Mouse (Mus musculus) kidney, adult 10 weeks (tissue): ENCODE data around the gene Yipf7. TPM values are rescaled to one million over a fixed set of nuclear protein-coding genes. Genes with fewer than 3 reads are reported as not detected.

Experiments
- polyA plus RNA-seq: library from polyadenylated mRNA; stranded (reverse); fragments of 350-450 nt; fragmentation: Illumina TruSeq; extraction: RNeasy Lipid Tissue Mini Kit (QIAGEN cat#74804); gene quantifications from one replicate; pipeline ENCODE4 v1.2.3, GENCODE M21; 2014; ENCODE audit warnings: low read depth, low replicate concordance

Gene Yipf7
- polyA plus RNA-seq = not detected

GRCm38 (mm10) chr5:69542489-69542888 lies at the start of gene Yipf7:
Gene Yipf7 (minus strand): TSS chr5:69542648.

GRCm38 (mm10) chr5:69591640-69592461 lies 49.4 kb upstream of the Yipf7 start, which contains the start of gene Gnpda2:
Gene Gnpda2 (minus strand): TSS chr5:69592340.

GRCm38 (mm10) chr5:69556628-69557403 lies 14.4 kb upstream of the Yipf7 start, which contains the start of gene Guf1:
Gene Guf1 (plus strand): TSS chr5:69556923.

Other genes with a start within 250 kb of the Yipf7 start
- gene Kctd8, start 201.0 kb downstream of the Yipf7 start, polyA plus RNA-seq = 0.53 TPM
- 69.8 TPM for gene Guf1, start 14.3 kb upstream of the Yipf7 start, polyA plus RNA-seq
- 72.3 TPM for gene Gnpda2, start 49.7 kb upstream of the Yipf7 start, polyA plus RNA-seq